Mouse (Mus musculus): ENCODE measurements around the gene Tas2r109.
"Not testable (repeated sequence)": the region's sequence is repeated elsewhere in the genome, so short reads cannot be mapped to it uniquely, and the experiment has no call there.

The Tas2r109 gene

DNA sequence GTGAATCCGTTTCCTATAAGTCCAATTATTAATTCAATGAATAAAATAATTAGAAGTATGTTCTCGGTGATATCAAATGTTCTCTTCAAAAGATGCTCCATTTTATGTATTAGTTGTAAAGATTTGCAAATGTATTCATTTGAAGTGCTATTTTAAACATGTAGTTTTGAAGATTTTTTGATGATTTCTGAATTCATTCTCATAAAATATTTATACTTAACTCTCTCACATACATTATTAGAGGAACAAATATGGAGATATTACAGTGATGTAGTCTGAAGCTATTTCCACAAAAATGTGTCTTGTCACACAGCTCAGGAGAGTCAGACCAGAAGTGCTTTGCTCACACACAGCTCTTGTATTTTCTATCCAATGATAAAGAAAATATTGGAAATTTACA is at the start of gene Tas2r109:
TSS of gene Tas2r109 (minus strand) at position 101 of the 400 bp plus-strand sequence.
- no peak for DNase-seq (ENCODE audit: extremely low spot score, low spot score)

DNA sequence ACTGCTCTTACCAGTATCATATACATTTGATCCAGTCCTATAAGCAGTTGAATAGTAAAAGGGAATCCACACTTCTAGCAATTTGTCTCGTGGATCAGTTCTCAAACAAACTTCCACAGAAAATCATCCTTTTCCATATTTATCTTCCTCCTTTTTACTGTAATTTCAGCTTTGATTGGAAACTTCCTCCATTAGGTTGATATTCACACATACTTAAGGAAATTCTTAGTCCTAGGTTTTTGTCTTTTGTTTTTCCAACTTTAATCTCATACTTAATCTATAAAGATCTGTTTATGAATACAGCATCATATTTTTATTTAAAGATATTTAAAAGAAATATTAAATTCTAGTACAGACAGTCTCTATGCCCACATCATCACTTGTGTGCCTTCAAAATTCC is 22.9 kb downstream of the Tas2r109 start, which contains the start of gene Tas2r131:
TSS of gene Tas2r131 (minus strand) at position 101 of the 400 bp plus-strand sequence.
- no peak for DNase-seq (ENCODE audit: extremely low spot score, low spot score)

DNA sequence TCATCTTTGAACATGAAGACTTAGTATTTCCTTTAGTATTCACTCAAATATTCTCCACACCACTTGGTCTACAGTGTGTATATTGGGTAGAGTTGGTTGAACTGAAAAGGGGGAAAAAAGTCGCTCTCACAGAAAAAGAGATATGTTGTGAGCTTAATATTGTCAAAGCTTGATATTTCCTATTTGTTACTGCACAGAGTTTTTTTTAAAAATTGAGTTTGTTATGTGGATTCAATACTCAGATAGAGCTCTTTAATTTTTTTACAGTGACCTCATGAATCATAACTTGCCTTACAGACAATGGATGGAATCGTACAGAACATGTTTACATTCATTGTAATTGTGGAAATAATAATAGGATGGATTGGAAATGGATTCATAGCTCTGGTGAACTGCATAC is 30.0 kb downstream of the Tas2r109 start, which contains the start of gene Tas2r129:
TSS of gene Tas2r129 (plus strand) at position 301 of the 400 bp plus-strand sequence.
- DNase-seq (ENCODE audit: extremely low spot score, low spot score): no peak

DNA sequence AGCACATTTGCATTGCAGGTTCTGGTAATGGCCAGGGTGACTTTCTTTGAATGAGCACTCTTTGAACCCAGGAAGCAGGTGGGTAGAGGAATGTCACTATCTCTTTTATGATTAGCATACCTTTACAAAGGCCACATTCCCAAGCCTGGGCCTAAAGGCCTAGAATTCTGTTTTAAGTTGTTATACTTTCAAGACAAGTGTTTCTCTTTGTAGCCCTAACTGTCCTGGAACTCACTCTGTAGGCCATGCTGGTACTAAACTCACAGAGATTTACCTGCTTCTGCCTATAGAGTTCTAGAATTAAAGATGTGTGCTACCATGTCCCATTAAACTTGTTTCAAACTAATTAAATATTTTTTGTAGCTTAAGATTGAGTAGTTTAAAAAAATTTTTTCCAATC is 39.4 kb downstream of the Tas2r109 start:
- DNase-seq (ENCODE audit: extremely low spot score, low spot score): not testable (repeated sequence)

All from neural tube, embryonic 10.5 days (tissue).